Mouse (Mus musculus) left cerebral cortex, postnatal 14 days (tissue): ENCODE measurements around the gene P2rx7. TPM values are rescaled to one million over a fixed set of nuclear protein-coding genes. Genes with fewer than 3 reads are reported as not detected.

Experiments used
- DNase-seq, 2 experiments: peaks; one replicate each; pipeline ENCODE4 v3.0.0; 2021 to 2022; ENCODE audit warnings: low spot score in 2 of 2, mixed read lengths in 1 of 2
- intact Hi-C: fragments of 180-260 bp; cut with DNase I; formaldehyde crosslinking; loops from one replicate; pipeline ENCODE4 v1.15.1; 2025
- long read RNA-seq, 2 experiments: library from polyadenylated mRNA; stranded (forward); transcript quantifications; one replicate each; pipeline ENCODE4 v2.0.0; 2021
- total RNA-seq, 2 experiments: library from RNA; stranded (reverse); gene quantifications; 2 replicates each; pipeline ENCODE4 v1.2.3; 2021

P2rx7 gene
- total RNA-seq, result 1 to 10 TPM; 6.3 to 6.8 TPM
- long read RNA-seq, experiment 1, full-length matches to known transcripts, result 3 of 4 reads
- long read RNA-seq, experiment 1, partial matches to known transcripts, result 1 of 4 reads
- long read RNA-seq, experiment 1, other reads (novel, unspliced or antisense), result 0 of 4 reads
- long read RNA-seq, experiment 2, result 0 reads

- intact Hi-C loops, result loop anchor here (5.0 kb wide), 1 partner anchor 84 kb away; no protein-coding TSS in a partner anchor
Observed at GRCm38 (mm10) chr5:122643701-122644100, at the start of gene P2rx7. TSS of gene P2rx7 (plus strand) at chr5:122643911.

DNA sequence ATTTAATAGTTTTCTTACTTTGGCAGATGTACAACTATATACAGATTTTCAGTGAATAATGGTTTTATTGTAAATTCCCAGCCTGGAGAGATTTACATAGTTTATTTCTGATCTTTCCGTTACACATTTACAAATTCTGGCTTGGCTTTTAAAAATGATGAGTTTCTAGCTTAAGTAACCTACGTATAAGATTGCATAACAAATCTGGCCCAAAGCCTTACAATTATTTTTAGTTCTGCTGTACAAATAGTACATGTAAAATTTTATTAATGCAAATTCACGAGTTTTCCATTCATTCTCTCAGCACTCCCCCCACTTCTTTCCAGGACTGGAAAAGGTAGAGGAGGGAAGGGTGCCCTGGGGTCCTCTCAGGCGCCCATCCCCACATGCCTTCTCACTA is 48.2 kb upstream of the P2rx7 start:
- DNase-seq, result no peak
- intact Hi-C loops, result no loop called here

More at GRCm38 (mm10) chr5:122643701-122644100, at the start of gene P2rx7:
- peak; percentile 57 to 73 for DNase-seq

- intact Hi-C loops, result no loop called here
- peak in 1 of 2 experiments; percentile 45 for DNase-seq
Observed at GRCm38 (mm10) chr5:122602233-122602632, 41.5 kb upstream of the P2rx7 start.

GRCm38 (mm10) chr5:122604894-122605293 is 38.8 kb upstream of the P2rx7 start:
- intact Hi-C loops, result no loop called here
- no peak for DNase-seq

GRCm38 (mm10) chr5:122611651-122612050 is 32.1 kb upstream of the P2rx7 start:
- no peak for DNase-seq
- intact Hi-C loops, result no loop called here

- intact Hi-C loops, result no loop called here
- DNase-seq, result peak; percentile 96 to 97
Observed at GRCm38 (mm10) chr5:122613908-122614732, 29.6 kb upstream of the P2rx7 start, which contains the start of gene Ift81. TSS of gene Ift81 (minus strand) at chr5:122614518.

GRCm38 (mm10) chr5:122617718-122618117 is 26.0 kb upstream of the P2rx7 start:
- peak in 1 of 2 experiments; percentile 64 for DNase-seq
- intact Hi-C loops, result loop anchor here (5.0 kb wide), 1 partner anchor 35 kb away; no protein-coding TSS in a partner anchor

GRCm38 (mm10) chr5:122619686-122620296 is 23.9 kb upstream of the P2rx7 start:
- DNase-seq, result peak in 1 of 2 experiments; percentile 68
- intact Hi-C loops, result loop anchor here (2.0 to 5.0 kb wide), 2 partner anchors 37 to 117 kb away; partner anchors contain the start of gene Atp2a2

DNA sequence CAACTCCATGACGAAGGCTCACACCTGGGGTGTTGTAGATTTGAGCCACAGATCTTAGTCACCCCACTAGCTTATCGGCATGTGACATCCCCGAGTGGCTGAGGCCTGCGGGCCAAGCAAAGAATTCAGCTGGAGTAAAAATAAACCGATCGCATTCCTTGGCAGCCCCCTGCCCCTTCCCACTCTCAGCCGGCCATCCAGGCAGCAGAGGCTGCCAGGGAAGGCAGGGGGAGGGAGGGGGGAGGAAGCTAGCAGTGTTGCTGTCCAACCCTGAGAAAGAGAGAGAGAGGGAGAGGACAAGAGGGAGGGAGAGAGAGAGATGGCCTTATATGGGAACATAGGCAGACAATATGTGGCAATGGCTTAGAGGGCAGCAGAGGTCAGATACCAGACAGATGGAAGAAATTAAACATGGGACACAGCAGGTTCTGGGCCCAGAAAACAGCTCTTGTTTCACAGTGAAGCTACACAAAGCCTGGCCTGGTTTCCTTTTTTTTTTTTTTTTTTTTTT is 22.3 kb upstream of the P2rx7 start:
- intact Hi-C loops, result loop anchor here (2.0 kb wide), 1 partner anchor 119 kb away; the partner anchor contains the start of gene Atp2a2
- peak in 1 of 2 experiments; percentile 48 for DNase-seq

DNA sequence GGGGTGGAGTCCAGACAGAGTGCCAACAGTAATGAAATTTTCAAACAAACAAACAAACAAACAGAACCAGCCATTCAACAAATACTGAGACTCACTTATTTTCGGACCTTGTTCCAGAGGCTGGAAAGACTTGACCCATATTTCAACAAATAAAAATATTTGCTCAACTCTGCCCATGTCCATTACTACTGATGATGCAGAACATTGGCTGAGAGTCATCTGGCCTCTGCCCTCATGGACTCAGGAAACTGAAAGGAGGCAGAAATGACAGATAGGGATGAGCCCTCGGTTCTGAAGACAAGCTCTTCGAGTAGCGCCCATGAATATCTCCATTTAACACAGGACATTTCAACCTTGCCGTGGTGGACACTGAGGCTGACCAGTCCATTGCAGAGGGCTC is 21.2 kb upstream of the P2rx7 start:
- intact Hi-C loops, result no loop called here
- no peak for DNase-seq

GRCm38 (mm10) chr5:122623861-122624260 is 19.9 kb upstream of the P2rx7 start:
- intact Hi-C loops, result no loop called here
- no peak for DNase-seq

DNA sequence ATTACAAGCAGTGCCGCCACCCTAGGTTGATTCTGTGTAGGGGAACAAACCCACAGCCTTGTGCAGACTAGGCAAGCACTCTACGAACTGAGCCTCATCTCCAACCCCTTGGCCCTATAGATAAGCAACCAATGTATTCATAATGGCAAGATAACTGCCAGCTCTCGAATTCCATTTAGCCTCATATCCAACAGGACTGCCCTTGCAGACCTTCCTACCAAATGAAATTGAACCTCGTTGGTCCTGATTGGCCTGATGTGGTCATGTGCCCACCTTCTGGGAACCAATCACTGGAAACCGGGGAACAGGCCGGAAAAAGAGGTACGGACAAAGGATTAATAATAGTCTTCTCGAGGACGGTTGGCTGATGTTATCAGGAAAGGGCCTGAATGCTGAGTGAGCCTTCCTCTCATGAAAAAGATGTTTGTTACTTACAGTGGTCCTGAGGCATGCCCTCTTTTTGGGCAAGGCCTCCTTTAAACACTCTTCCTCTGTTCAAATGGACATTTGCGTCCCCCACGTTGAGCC is 18.7 kb upstream of the P2rx7 start:
- intact Hi-C loops, result loop anchor here (5.0 kb wide), 1 partner anchor 223 kb away; no protein-coding TSS in a partner anchor
- no peak for DNase-seq

DNA sequence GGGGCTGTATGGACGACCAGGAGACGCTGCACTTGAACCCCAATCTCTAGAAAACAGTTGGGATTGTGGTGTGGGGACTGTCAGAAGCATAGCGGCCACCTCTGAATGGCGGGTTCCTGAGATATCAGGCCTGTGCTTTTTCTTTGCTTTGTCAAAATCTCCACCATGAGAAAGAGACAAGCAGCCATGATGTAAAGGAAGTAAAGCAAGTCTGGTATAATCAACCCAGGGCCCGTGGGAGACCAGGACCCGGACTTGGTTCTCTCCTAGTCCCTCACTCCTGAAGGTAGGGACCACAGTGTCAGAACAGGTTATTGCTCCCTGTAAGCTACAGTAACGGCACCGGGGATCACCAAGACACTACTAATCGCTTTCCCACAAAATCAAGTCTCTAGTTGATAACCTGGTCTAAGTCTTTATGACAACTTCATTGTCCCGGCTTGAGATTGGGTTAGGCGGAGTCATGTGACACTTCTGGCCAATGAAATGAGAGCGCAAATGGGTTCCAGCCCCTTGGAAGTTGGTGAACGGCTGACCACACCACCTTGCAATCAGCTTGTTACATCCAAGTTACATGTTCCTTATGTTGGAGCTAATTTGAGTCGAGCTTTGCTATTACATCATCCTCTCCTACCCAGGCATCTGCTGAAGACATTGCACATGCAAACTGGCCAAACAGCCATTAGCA is 18.0 kb upstream of the P2rx7 start:
- intact Hi-C loops, result loop anchor here (5.0 kb wide), 1 partner anchor 223 kb away; no protein-coding TSS in a partner anchor
- no peak for DNase-seq

DNA sequence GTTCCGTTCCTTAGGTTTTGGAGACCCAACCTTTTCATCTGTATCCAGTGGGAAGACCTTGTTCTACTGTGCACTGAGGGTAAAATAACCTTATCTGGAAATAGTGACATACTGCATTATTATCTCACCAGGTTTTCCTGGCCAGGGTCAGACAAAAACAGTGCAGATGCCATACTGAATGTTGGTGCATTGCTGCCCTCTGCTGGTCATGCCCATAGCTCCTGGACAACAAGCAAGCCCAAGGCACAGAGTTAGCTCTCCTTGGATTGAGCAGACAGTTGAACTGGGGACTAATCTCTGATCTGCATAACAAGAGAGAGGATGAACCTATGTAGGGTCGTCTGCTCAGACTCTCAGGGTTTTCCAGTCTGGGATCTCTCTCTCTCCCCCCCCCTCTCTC is 16.5 kb upstream of the P2rx7 start:
- peak; percentile 90 to 95 for DNase-seq
- intact Hi-C loops, result loop anchor here (5.0 kb wide), 1 partner anchor 225 kb away; no protein-coding TSS in a partner anchor

DNA sequence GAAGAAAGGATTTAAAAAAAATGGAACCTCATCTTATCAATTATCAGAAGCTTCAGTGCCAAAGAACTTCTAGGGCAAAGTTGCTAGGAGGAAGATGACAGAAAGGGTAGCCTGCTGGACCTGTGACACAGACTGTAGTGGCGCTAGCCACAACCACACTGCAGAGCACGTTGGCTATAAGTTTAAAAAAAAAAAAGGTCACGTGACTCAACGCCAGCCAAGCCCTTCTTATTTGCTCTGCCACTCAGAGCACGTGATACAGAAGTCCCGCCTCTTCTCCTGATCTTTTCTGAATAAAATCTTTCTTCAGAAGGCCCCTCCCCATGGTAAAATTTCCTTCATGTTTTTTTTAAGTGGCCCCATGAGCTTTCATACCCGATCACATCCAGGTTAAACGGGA is 8.5 kb upstream of the P2rx7 start:
- DNase-seq, result no peak
- intact Hi-C loops, result no loop called here

DNA sequence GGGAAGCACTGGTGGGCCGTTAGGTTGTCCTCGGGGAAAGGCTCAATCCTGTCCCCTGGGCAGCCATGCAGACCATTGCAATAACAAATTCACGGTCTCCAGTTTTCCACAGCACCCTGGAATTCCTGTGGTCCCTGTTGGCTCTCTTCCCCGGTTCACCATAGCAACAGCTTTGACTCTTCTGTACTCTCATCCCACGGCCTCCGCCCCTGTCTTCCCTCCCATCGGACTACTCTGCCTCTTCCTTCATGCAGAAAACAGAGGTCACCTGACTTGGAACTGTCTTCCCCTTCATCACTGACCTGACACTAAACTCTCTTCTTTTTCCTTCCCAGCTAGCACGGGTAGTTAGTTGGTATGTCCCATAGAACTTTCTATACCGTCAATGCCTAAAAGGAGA is 7.4 kb upstream of the P2rx7 start:
- intact Hi-C loops, result no loop called here
- no peak for DNase-seq

GRCm38 (mm10) chr5:122636958-122637357 is 6.8 kb upstream of the P2rx7 start:
- no peak for DNase-seq
- intact Hi-C loops, result no loop called here

DNA sequence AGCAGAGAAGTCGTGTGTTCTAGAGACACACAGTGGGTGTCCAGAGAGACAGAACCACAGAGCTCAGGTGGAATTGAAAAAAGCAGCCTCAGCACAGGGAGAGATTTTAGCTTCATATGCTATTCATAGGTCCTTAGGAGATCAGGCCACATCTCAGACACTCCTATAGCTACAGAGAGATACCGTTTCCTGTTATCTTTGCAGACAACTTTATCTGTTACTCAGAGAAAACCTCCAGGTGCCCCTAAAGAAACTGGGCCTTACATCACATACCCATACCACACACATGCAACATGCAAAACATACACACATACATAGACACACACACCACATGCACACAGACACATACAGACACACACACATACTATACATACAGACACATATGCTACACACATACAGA is 5.4 kb upstream of the P2rx7 start:
- no peak for DNase-seq
- intact Hi-C loops, result no loop called here

DNA sequence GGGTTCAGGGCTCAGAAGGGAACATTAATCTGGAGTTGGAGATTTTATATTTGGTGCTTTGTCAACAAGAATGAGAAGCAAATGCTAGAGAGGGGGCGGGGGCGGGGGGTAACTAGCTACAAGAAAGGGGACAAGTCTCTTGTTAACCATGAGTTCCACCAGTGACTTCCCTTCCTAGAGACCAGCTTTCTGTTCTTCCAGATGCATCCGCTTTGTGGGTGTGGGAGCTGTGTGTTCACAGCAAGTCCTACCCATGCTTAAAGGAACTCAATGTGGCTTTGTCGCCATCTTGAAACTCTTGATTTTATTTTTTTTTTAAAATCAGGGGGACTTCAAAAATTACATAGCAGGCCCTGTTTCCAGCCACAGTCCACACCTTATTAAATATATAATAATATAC is 4.2 kb upstream of the P2rx7 start:
- intact Hi-C loops, result no loop called here
- DNase-seq, result no peak
